Mouse (Mus musculus): Measurements from ENCODE around the gene Vrk1. TPM values are rescaled to one million over a fixed set of nuclear protein-coding genes. Genes with fewer than 3 reads are reported as not detected.

Gene Vrk1
- polyA plus RNA-seq, 1 experiment from 2014 or later: 30.6 TPM

DNA sequence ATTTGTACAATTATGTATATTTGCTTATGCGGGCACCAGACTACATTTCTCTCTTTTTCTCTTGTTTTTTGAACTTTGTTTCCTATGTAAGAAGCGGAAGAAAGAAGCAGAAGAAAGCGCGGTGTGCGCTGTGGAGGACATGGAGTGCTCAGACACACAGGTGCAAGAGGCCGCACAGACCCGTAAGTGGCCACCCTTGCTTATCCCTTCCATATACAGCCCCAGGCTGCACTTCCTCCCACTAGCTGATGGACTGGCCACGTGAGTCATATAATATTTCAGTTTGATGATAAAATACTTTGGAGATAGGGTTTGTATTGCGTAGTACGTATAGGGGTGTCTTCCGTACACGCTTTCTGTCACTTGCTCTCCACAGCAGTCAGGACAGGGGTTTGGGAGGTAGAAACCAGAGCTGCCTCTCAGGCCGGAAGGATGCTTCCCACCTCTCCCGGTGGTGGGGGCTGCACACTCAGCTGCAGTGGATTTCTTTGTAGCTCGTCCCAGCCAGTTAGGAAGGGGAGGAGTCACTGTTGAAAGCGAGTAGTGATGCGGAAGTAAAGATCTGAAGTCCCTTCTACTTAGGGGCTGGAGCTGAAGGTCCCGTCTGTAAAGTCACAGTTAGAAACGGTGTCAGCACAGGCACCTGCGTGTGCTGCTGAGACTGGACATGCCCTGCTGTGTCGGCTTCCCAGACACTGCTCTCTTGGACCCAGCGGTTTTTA is 60.6 kb downstream of the Vrk1 start:
- no peaks in the 10 kb centered on the region for H3K27me3 ChIP-seq (ENCODE audit: control insufficient read depth, insufficient read depth, low read length)
- H3K4me3 ChIP-seq (replicated peaks; ENCODE audit: low read length): no peak overlapping the region
- H3K27ac ChIP-seq: no peak overlapping the region
- H3K9ac ChIP-seq: peak overlapping the region; percentile 35; the same call in 1 of the 2 replicates
- no peak for DNase-seq (ENCODE audit: low spot score)
- no peak overlapping the region for H3K4me2 ChIP-seq (replicated peaks)
- no peaks in the 10 kb centered on the region for H3K9me3 ChIP-seq (ENCODE audit: control insufficient read depth, low read length)
- H3K36me3 ChIP-seq (replicated peaks; ENCODE audit: control insufficient read depth, insufficient read depth): no peaks in the 10 kb centered on the region
- ATAC-seq (ENCODE audit: low FRiP score): no peak
- H3K4me1 ChIP-seq (replicated peaks; ENCODE audit: control insufficient read depth, insufficient read depth, low read length): peaks cover 26% of the 10 kb centered on the region
- WGBS: 56% methylated on average over 22 of the region's 22 CpGs

DNA sequence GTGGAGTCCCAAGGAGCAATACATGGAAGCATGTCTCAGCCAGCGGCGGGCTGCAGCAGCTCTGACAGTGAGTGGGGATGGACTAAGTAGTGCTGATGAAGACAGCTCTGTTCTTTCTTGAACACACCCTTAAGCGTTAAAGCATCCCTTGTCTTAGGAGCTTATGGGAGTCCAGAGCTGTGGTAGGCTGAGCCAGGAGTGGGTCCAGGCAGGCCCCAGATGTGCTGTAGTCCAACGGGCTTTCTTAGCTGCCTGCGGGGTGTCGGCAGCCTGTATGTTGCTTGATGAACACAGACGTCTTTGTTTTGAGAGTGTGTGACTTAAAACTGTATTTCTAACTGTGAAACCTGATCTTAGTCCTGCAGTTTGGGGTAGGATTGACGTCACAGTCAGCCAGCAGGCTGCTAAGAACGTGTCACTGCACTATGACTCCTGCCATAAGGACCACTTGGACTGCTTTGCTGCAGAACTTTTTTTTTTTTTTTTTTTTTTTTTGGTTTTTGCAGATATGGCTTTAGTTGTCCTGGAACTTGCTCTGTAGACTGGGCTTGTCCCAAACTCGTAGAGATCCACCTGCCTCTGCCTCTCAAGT is 61.6 kb downstream of the Vrk1 start:
- ATAC-seq (ENCODE audit: low FRiP score) (no peak), DNase-seq (ENCODE audit: low spot score) (no peak)
- WGBS: 62% methylated on average over 10 of the region's 10 CpGs
- Histone ChIP-seq H3K4me2 (replicated peaks) (no peak overlapping the region), H3K9me3 (ENCODE audit: control insufficient read depth, low read length) (no peaks in the 10 kb centered on the region), H3K9ac (peak overlapping the region; percentile 35), H3K36me3 (replicated peaks; ENCODE audit: control insufficient read depth, insufficient read depth) (no peaks in the 10 kb centered on the region), H3K4me1 (replicated peaks; ENCODE audit: control insufficient read depth, insufficient read depth, low read length) (peaks cover 26% of the 10 kb centered on the region), H3K4me3 (replicated peaks; ENCODE audit: low read length) (no peak overlapping the region), H3K27ac (no peak overlapping the region), H3K27me3 (ENCODE audit: control insufficient read depth, insufficient read depth, low read length) (no peaks in the 10 kb centered on the region)

DNA sequence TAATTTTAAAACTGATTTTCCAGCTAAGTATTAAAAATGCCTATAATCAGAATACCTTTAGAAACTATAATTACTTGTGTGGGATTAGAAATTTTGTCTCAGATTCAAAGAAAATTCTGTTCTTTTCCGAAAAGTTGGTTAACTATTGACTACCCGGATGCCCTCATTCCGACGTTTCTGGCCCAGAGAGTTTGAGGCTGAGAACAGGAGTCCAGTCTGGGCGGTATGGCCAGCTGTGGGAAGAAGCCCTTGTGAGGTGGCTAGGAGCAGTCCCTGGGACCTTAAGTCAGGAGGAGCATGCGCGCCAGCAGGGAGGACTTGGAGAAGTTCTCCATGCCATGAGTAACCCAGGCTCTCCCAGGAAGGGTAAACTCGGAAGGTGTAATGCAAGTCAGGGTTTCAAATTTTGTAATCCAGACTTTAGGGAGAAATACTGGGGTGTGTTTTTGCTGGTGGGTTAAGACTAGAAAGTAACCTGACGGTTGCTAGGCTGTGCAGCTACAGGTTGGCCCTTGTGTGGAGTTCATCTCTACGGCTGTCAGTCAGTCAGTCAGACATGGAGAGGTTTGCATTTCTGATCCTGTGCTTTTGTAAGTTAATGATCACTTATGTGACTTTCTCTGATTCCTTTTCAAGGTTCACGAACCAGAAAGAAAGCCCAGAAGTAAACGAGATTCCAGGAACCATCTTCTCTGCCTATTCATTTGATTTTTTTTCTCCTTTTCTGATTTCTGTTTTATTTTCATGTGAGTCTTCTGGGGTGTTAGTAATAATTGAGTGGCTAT is 64.5 kb downstream of the Vrk1 start:
- no peak overlapping the region for H3K4me3 ChIP-seq (replicated peaks; ENCODE audit: low read length)
- H3K27me3 ChIP-seq (ENCODE audit: control insufficient read depth, insufficient read depth, low read length): no peaks in the 10 kb centered on the region
- no peaks in the 10 kb centered on the region for H3K36me3 ChIP-seq (replicated peaks; ENCODE audit: control insufficient read depth, insufficient read depth)
- 83% methylated on average over 12 of the region's 12 CpGs for WGBS
- H3K4me1 ChIP-seq (replicated peaks; ENCODE audit: control insufficient read depth, insufficient read depth, low read length): peaks cover 16% of the 10 kb centered on the region
- no peak overlapping the region for H3K9ac ChIP-seq
- ATAC-seq (ENCODE audit: low FRiP score) (no peak), DNase-seq (ENCODE audit: low spot score) (no peak)
- no peak overlapping the region for H3K27ac ChIP-seq
- no peak overlapping the region for H3K4me2 ChIP-seq (replicated peaks)
- H3K9me3 ChIP-seq (ENCODE audit: control insufficient read depth, low read length): no peaks in the 10 kb centered on the region

DNA sequence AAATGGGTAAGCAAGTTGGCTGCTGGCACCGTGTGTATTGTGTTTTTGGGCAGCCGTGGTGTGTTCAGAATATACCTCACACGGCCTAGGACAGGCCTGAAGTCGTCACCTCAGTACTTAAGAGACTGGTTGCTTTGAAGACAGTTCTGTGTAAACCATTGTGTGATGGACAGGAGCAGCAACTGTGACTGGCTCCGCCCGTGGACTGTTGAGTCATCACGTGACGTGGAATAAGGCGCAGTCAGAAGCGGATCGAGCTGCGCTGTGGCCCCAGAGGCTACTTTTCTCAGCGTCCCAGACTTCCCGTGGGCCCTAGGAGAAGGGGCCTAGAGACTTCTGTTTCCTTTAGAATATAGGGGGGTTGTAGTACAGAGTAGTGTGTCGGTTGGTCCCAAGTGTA is 66.1 kb downstream of the Vrk1 start:
- no peak for DNase-seq (ENCODE audit: low spot score)
- no peaks in the 10 kb centered on the region for H3K27me3 ChIP-seq (ENCODE audit: control insufficient read depth, insufficient read depth, low read length)
- no peak overlapping the region for H3K9ac ChIP-seq
- H3K27ac ChIP-seq: no peak overlapping the region
- no peaks in the 10 kb centered on the region for H3K36me3 ChIP-seq (replicated peaks; ENCODE audit: control insufficient read depth, insufficient read depth)
- no peaks in the 10 kb centered on the region for H3K9me3 ChIP-seq (ENCODE audit: control insufficient read depth, low read length)
- H3K4me3 ChIP-seq (replicated peaks; ENCODE audit: low read length): no peak overlapping the region
- no peak for ATAC-seq (ENCODE audit: low FRiP score)
- WGBS: 90% methylated on average over 15 of the region's 15 CpGs
- H3K4me1 ChIP-seq (replicated peaks; ENCODE audit: control insufficient read depth, insufficient read depth, low read length): peaks cover 18% of the 10 kb centered on the region
- no peak overlapping the region for H3K4me2 ChIP-seq (replicated peaks)

DNA sequence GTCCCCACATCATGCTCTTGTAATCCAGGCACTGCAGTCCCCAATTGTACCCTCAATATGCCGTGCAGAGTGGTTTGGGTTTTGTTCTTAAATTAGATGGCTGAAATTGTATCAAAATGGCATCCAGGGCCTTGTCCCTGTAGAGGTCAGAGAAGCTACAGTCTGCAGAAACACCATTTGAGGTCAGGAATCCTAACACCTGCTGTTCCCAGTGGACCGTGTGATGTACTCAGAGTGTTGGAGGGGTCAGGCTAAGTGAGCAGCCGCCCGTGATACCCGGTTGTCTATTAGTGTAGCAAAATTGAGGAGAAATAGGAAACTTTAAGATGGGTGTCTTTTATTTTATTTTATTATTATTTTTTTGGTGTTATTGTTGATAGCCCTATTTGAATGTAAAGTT is 70.5 kb downstream of the Vrk1 start:
- Histone ChIP-seq H3K4me2 (replicated peaks) (peak overlapping the region; percentile 52), H3K9ac (no peak overlapping the region), H3K4me3 (replicated peaks; ENCODE audit: low read length) (no peak overlapping the region), H3K27me3 (ENCODE audit: control insufficient read depth, insufficient read depth, low read length) (no peaks in the 10 kb centered on the region), H3K9me3 (ENCODE audit: control insufficient read depth, low read length) (no peaks in the 10 kb centered on the region), H3K4me1 (replicated peaks; ENCODE audit: control insufficient read depth, insufficient read depth, low read length) (peaks cover 24% of the 10 kb centered on the region), H3K36me3 (replicated peaks; ENCODE audit: control insufficient read depth, insufficient read depth) (no peaks in the 10 kb centered on the region), H3K27ac (peak overlapping the region; percentile 71)
- WGBS: 25% methylated on average over 5 of the region's 5 CpGs
- ATAC-seq (ENCODE audit: low FRiP score) (no peak), DNase-seq (ENCODE audit: low spot score) (no peak)

DNA sequence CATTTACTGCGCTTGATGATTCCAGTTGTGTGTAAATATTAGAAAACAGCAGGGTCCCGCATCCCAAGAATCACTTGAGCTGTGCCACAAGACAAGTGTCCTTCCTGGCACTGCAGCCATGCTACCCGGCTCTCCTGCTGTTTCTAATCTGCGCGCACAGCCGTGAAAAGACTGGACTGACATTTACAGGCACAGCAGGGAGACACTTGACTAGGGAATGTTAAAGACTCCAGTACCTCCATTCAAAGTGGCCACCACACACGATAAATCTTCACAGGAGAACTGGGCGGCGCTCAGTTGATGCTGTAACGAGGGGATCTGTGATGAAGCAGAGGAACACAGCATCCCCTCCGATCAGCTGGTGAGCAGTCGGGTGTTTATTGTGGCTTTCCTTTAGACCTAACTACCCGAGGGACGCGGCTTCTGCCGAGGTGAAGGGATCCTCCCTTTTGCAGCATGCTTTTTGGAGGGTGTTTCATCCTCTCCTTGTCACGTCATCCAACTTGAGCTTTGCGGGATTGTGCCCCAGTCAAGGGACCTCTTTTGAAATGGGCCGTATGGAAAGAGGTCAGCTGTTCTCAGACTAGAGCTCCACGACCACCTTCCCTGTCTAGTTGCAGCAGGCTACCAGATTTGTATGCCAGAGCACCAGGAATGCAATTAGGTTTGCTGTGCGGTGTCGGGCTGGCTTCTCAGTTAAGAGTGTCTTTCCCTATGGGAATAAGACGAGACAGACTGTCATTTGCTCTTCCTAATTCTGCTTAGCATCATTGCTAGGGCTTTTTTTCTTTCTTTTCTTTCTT is 71.1 kb downstream of the Vrk1 start:
- H3K4me3 ChIP-seq (replicated peaks; ENCODE audit: low read length): peak overlapping the region; percentile 10
- no peaks in the 10 kb centered on the region for H3K36me3 ChIP-seq (replicated peaks; ENCODE audit: control insufficient read depth, insufficient read depth)
- H3K9ac ChIP-seq: peak overlapping the region; percentile 34; the same call in 1 of the 2 replicates
- 14% methylated on average over 23 of the region's 23 CpGs for WGBS
- H3K9me3 ChIP-seq (ENCODE audit: control insufficient read depth, low read length): no peaks in the 10 kb centered on the region
- DNase-seq (ENCODE audit: low spot score) (no peak), ATAC-seq (ENCODE audit: low FRiP score) (no peak)
- peak overlapping the region; percentile 52 for H3K4me2 ChIP-seq (replicated peaks)
- no peaks in the 10 kb centered on the region for H3K27me3 ChIP-seq (ENCODE audit: control insufficient read depth, insufficient read depth, low read length)
- H3K27ac ChIP-seq: peak overlapping the region; percentile 71
- H3K4me1 ChIP-seq (replicated peaks; ENCODE audit: control insufficient read depth, insufficient read depth, low read length): peaks cover 24% of the 10 kb centered on the region

DNA sequence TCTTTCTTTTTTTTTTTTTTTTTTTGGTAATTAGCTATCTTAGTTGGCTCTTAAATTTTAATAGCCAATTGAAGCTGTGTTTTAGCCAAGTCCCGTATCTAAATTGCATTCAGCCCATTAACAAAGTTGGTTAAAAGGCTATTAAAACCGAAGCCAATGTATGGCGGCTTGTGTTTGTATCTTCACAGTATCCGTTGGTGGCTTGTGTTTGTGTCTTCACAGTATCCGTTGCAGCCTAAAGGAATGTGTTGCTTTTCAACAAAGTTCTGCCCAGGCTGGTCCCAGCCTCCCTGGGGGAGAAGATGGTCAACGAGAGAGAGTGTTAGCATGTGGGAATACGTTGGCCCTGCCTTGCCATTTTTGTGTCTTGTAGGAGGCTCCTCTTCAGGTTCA is 71.7 kb downstream of the Vrk1 start:
- WGBS: 42% methylated on average over 7 of the region's 7 CpGs
- Histone ChIP-seq H3K4me2 (replicated peaks) (peak overlapping the region; percentile 52; the same call in 1 of the 2 replicates), H3K4me3 (replicated peaks; ENCODE audit: low read length) (no peak overlapping the region), H3K36me3 (replicated peaks; ENCODE audit: control insufficient read depth, insufficient read depth) (no peaks in the 10 kb centered on the region), H3K9me3 (ENCODE audit: control insufficient read depth, low read length) (no peaks in the 10 kb centered on the region), H3K4me1 (replicated peaks; ENCODE audit: control insufficient read depth, insufficient read depth, low read length) (peaks cover 24% of the 10 kb centered on the region), H3K27ac (no peak overlapping the region), H3K27me3 (ENCODE audit: control insufficient read depth, insufficient read depth, low read length) (no peaks in the 10 kb centered on the region), H3K9ac (no peak overlapping the region)
- DNase-seq (ENCODE audit: low spot score): no peak
- ATAC-seq (ENCODE audit: low FRiP score): no peak

DNA sequence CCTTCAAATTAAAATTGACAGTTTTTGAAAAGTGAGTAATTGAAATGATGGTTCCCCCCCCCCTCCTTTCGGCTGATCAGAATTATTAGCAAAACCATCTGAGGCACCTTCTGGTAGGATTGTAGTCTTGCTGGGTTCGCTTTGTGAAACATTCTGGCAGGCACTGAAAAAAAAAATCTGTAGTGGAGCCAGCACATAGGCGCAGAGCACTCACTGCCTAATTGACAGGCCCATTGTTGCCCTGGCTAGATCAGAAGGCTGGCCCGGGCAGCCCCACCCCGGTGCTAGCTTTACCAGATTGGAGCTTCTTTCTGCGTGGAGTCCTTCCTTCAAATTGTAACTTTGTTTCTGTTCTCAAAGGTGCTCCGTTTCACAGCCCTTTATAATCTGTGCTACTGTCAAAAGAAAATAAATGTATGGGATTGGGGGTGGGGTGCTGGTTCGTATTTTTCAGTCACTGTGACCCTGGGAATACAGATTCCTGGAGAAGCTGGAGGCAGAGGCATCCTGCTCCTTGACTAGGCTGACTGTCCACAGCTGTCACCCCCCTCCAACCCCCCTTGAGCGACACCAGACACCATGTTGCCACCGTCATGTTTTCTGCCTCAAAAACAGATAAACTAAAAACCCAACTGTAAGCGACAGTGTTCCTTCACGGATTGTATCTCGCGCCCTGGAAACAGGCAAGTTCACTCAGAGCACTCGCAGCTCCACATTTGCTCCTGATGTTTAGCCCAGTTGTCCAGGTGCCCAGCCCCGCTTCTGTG is 72.3 kb downstream of the Vrk1 start:
- 29% methylated on average over 16 of the region's 16 CpGs for WGBS
- no peak overlapping the region for H3K4me2 ChIP-seq (replicated peaks)
- no peak overlapping the region for H3K9ac ChIP-seq
- no peak overlapping the region for H3K4me3 ChIP-seq (replicated peaks; ENCODE audit: low read length)
- no peaks in the 10 kb centered on the region for H3K9me3 ChIP-seq (ENCODE audit: control insufficient read depth, low read length)
- H3K36me3 ChIP-seq (replicated peaks; ENCODE audit: control insufficient read depth, insufficient read depth): no peaks in the 10 kb centered on the region
- DNase-seq (ENCODE audit: low spot score): peak; percentile 55
- peak; percentile 64; the same call in 1 of the 2 replicates for ATAC-seq (ENCODE audit: low FRiP score)
- peak overlapping the region; percentile 28; the same call in 1 of the 2 replicates for H3K27ac ChIP-seq
- no peaks in the 10 kb centered on the region for H3K27me3 ChIP-seq (ENCODE audit: control insufficient read depth, insufficient read depth, low read length)
- H3K4me1 ChIP-seq (replicated peaks; ENCODE audit: control insufficient read depth, insufficient read depth, low read length): peaks cover 24% of the 10 kb centered on the region

Data from hindbrain, embryonic 14.5 days (tissue).